Mouse (Mus musculus) forebrain, embryonic 16.5 days (tissue): ENCODE data around the gene Psmf1. TPM values are rescaled to one million over a fixed set of nuclear protein-coding genes. Genes with fewer than 3 reads are reported as not detected.
A peak's percentile ranks its signal among the peaks of the same experiment; 100 is the strongest.

Experiments
- ATAC-seq: fragments of 200-750 bp; cut with Nextera tagmentation; 2 replicates; pipeline ENCODE4 v1.8.0; 2017; ENCODE audit warnings: mild to moderate bottlenecking, moderate library complexity
- H3K27ac ChIP-seq: fragments of 300-500 bp; sonication (generic); 2 replicates; pipeline ENCODE4 v1.5.1; 2014; ENCODE audit warnings: low read length, control low read depth
- H3K27me3 ChIP-seq: fragments of 300-500 bp; sonication (generic); replicated peaks from 2 replicates; pipeline ENCODE4 v1.6.1; 2014; ENCODE audit warnings: low read length; ENCODE audit not compliant: control insufficient read depth, insufficient read depth
- H3K36me3 ChIP-seq: fragments of 300-500 bp; sonication (generic); 2 replicates; pipeline ENCODE4 v1.6.1; 2014; ENCODE audit not compliant: control insufficient read depth, insufficient read depth
- H3K4me1 ChIP-seq: fragments of 300-500 bp; sonication (generic); replicated peaks from 2 replicates; pipeline ENCODE4 v1.6.1; 2014; ENCODE audit warnings: low read length; ENCODE audit not compliant: control insufficient read depth, insufficient read depth
- H3K4me2 ChIP-seq: fragments of 300-500 bp; sonication (generic); 2 replicates; pipeline ENCODE4 v1.6.1; 2014; ENCODE audit warnings: mild to moderate bottlenecking, low read length, control low read depth
- H3K4me3 ChIP-seq: fragments of 300-500 bp; sonication (generic); replicated peaks from 2 replicates; pipeline ENCODE4 v1.5.1; 2014; ENCODE audit warnings: mild to moderate bottlenecking, low read length, control low read depth
- H3K9ac ChIP-seq: fragments of 300-500 bp; sonication (generic); replicated peaks from 2 replicates; pipeline ENCODE4 v1.6.1; 2014; ENCODE audit warnings: low read depth, low read length, control low read depth
- H3K9me3 ChIP-seq: fragments of 300-500 bp; sonication (generic); 2 replicates; pipeline ENCODE4 v1.6.1; 2016; ENCODE audit warnings: low read length; ENCODE audit not compliant: control insufficient read depth
- WGBS: fragments of 180-500 bp; shearing (Covaris S2); extraction: QIAGEN DNeasy Blood & Tissue Kit; methylation state at CpG from one replicate; pipeline ENCODE4 v1.1.7; 2014; 5-methylcytosine and 5-hydroxymethylcytosine counted together
- polyA plus RNA-seq: library from polyadenylated mRNA; unstranded; fragments of >200 nt; fragmentation: Nextera tagmentation; extraction: Ambion mirVana; gene quantifications from 2 replicates; pipeline ENCODE4 v1.2.1, GENCODE M21; 2015

Gene Psmf1
- polyA plus RNA-seq, 1 experiment from 2014 or later: 57.3 TPM

DNA sequence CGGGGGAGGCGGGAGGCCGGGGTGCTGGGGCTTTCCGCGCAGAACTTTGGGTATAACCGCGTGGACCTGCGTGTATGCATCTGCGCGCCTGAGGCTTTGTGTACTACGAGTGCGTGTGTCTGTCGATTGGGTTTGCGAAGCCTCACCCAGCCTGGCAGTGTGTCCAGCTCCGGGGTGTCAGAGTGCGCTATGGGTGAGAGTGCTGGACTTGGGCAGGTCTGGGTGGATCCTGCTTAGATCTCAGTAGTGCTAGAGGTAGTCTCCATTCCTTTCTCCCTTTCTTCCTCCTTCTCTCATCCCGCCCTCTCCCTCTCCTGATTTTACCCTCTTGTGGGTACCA is 41.2 kb downstream of the Psmf1 start:
- peaks cover 4% of the 10 kb centered on the region; the same call in 1 of the 2 replicates for H3K36me3 ChIP-seq
- H3K4me1 ChIP-seq: peaks cover 15% of the 10 kb centered on the region
- peak overlapping the region; percentile 55 for H3K27ac ChIP-seq
- H3K4me3 ChIP-seq: peak overlapping the region; percentile 77
- H3K27me3 ChIP-seq: no peaks in the 10 kb centered on the region
- H3K4me2 ChIP-seq: peak overlapping the region; percentile 89
- no peaks in the 10 kb centered on the region for H3K9me3 ChIP-seq
- peak; percentile 70 for ATAC-seq
- H3K9ac ChIP-seq: peak overlapping the region; percentile 96
- WGBS: 1% methylated on average over 17 of the region's 17 CpGs

DNA sequence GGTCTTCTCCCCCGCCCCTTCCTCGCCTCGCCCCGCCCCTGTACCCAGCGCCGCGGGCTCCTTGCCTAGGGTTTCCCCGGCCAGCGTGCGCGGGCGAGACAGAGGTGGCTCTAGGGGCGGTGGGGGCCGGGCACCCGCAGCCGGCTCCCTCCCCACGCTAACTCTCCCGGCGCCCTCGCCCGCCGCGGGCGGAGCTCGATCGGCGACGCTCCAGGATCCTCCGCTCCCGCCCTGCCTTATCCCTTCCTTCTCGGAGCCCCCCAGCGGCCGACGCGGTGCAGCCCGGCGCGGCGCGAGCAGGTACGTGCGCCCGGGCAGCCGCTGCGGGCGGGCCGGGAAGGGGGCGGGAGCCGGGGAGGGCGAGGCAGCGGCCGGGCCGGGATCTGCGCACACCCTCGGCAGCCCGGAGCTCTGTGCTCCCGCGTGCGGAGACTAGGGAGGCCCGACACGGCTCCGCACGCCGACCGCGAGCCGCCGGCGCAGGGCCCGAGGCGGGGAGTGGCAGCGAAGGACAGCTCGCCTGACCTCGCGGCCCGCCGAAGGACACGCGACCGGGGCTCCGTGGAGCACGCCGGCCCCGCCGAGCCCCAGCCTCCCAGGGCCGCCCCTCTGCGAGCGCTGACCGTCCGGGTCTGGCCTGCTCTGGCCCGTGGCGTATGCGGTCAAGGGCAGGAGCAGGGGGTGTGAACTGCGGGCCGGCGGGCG is 41.7 kb downstream of the Psmf1 start:
- Histone ChIP-seq H3K4me3 (peak overlapping the region; percentile 77), H3K4me2 (peak overlapping the region; percentile 89), H3K27me3 (no peaks in the 10 kb centered on the region), H3K4me1 (peaks cover 15% of the 10 kb centered on the region), H3K27ac (peak overlapping the region; percentile 55), H3K36me3 (peaks cover 3% of the 10 kb centered on the region; the same call in 1 of the 2 replicates), H3K9ac (peak overlapping the region; percentile 96), H3K9me3 (no peaks in the 10 kb centered on the region)
- WGBS: 0% methylated on average over 77 of the region's 97 CpGs
- peak; percentile 90 for ATAC-seq

GRCm38 (mm10) chr2:151701231-151702145 is 42.5 kb downstream of the Psmf1 start, which contains the start of gene Tmem74b:
TSS of gene Tmem74b (plus strand) at chr2:151702008.
- H3K4me1 ChIP-seq: peaks cover 15% of the 10 kb centered on the region
- peak within 1 kb of the TSS; percentile 89 for H3K4me2 ChIP-seq
- peak within 1 kb of the TSS; percentile 96 for H3K9ac ChIP-seq
- no peak; the same call in 1 of the 2 replicates for ATAC-seq
- H3K27me3 ChIP-seq: no peaks in the 10 kb centered on the region
- no peaks in the 10 kb centered on the region for H3K9me3 ChIP-seq
- H3K4me3 ChIP-seq: peak within 1 kb of the TSS; percentile 77
- H3K36me3 ChIP-seq: no peaks in the 10 kb centered on the region
- peak within 1 kb of the TSS; percentile 55 for H3K27ac ChIP-seq
- WGBS: 5% methylated on average over 25 of the region's 25 CpGs

GRCm38 (mm10) chr2:151682976-151683375 is 61.0 kb downstream of the Psmf1 start:
- Histone ChIP-seq H3K9ac (no peak overlapping the region), H3K27ac (no peak overlapping the region), H3K9me3 (no peaks in the 10 kb centered on the region), H3K4me3 (no peak overlapping the region), H3K4me2 (no peak overlapping the region), H3K27me3 (no peaks in the 10 kb centered on the region), H3K4me1 (no peaks in the 10 kb centered on the region), H3K36me3 (no peaks in the 10 kb centered on the region)
- no peak for ATAC-seq
- 88% methylated on average over 4 of the region's 4 CpGs for WGBS

DNA sequence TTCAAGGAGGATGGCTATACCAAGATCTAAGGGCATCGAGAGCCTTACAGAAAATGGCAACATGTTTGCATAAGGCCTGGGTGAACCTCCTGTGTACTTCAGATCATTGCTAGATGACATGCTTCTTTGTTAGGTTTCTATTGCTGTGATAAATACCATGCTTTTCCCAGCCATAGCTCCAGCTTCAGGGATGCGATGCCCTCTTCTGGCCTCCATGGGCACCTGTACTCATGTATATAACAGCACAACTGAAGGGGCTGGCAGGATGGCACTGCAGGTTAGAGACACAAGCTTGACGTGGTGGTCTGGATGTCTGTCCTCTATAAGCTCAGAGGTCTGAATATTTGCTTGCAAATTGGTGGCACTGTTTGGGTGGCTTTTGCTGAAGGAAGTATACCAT is 61.6 kb downstream of the Psmf1 start:
- Histone ChIP-seq H3K36me3 (no peaks in the 10 kb centered on the region), H3K9me3 (no peaks in the 10 kb centered on the region), H3K4me3 (no peak overlapping the region), H3K4me2 (no peak overlapping the region), H3K9ac (no peak overlapping the region), H3K27me3 (no peaks in the 10 kb centered on the region), H3K27ac (no peak overlapping the region), H3K4me1 (no peaks in the 10 kb centered on the region)
- ATAC-seq: peak; percentile 79
- WGBS: 52% methylated on average over 3 of the region's 3 CpGs

DNA sequence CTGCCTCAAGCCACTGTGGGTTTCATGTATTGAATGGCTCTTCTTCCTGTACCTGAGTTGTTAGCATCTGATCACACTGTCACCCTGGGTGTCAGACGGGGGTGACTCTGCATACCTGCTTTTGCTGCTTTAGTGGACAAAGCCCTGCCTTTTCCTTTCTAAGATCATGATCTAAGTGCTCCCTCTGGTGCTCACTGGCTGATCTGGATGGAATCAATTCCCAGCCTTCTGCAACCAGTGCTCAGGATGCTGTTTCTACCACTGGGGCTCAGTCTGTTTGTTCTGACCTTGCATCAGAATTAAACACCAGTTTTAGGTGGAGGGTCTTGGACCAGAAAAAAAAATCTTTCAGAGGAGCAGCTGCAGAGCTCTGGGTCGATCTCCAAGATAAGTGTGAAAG is 67.8 kb downstream of the Psmf1 start:
- 64% methylated on average over 2 of the region's 2 CpGs for WGBS
- no peak overlapping the region for H3K4me3 ChIP-seq
- H3K4me2 ChIP-seq: no peak overlapping the region
- H3K27ac ChIP-seq: no peak overlapping the region
- H3K9ac ChIP-seq: no peak overlapping the region
- no peaks in the 10 kb centered on the region for H3K9me3 ChIP-seq
- no peaks in the 10 kb centered on the region for H3K36me3 ChIP-seq
- no peaks in the 10 kb centered on the region for H3K27me3 ChIP-seq
- no peak for ATAC-seq
- H3K4me1 ChIP-seq: no peaks in the 10 kb centered on the region

DNA sequence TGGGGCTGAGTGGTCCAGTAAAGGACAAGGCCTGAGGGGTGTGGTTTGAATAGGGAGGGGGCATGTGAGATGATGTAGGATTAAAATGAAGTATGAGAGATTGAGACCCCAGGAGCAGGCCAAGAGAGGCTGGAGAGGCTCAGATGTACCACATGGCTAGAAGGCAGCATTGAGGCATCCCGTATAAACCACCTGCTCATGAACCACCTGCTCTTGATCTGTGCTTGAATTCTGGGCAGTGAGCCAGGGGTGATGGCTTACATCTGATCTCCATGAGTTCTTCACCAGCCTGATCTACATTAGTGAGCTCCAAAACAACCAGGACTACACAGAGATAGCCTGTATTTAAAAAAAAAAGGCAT is 73.0 kb downstream of the Psmf1 start:
- Histone ChIP-seq H3K27me3 (no peaks in the 10 kb centered on the region), H3K4me1 (no peaks in the 10 kb centered on the region; the same call in 1 of the 2 replicates), H3K9ac (no peak overlapping the region), H3K4me2 (no peak overlapping the region), H3K27ac (no peak overlapping the region), H3K4me3 (no peak overlapping the region), H3K36me3 (no peaks in the 10 kb centered on the region), H3K9me3 (no peaks in the 10 kb centered on the region)
- 54% methylated on average over 1 of the region's 1 CpGs for WGBS
- no peak for ATAC-seq

DNA sequence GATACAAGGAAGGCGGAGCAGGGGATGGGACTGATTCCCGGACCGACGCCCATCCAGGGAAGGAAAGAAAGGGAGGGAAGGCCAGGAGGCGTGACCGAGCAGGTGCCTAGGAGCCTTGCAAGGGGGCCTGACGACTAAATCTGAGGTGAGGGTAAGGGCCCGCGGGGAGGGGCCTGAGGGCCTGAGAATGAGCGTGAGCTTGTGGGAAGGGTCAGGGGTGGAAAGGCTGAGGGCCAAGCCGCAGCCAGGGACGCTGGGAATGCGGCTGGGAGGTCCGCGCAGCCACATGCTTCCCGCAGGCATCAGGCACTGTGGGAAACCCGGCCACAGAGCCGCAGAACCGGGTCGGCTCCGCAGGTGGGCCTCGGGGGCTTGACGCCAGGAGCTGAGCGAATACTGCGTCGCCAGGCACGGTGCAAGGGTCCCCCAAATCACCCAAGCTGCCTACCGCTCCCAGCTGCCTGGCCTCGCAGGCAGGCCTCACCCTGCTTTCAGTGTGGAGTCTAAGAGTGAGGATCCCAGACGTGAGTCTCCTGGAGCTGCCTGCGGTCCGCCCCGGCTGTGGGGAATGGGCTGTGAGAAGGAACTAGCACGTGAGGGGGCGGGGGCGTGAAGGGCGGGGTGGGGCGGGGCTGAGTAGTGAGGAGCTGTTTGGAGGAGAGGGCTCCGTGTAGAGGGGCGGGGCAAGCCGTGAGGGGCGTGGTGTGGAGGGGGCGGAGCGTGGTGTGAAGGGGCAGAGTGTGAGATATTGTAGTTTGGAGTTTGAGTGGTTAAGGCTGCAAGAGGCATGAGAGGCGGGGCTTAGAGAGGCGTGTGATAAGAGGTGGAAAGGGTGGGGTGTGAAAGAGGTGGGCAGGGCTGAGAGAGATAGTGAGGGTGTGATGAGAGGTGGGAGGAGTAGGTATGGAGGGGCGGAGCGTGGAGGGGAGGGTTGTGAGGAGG is 73.7 kb downstream of the Psmf1 start:
- Histone ChIP-seq H3K36me3 (no peaks in the 10 kb centered on the region), H3K9me3 (no peaks in the 10 kb centered on the region), H3K4me1 (no peaks in the 10 kb centered on the region; the same call in 1 of the 2 replicates), H3K27ac (no peak overlapping the region), H3K4me3 (no peak overlapping the region), H3K4me2 (peak overlapping the region; percentile 26), H3K27me3 (no peaks in the 10 kb centered on the region), H3K9ac (no peak overlapping the region)
- WGBS: 42% methylated on average over 48 of the region's 48 CpGs
- ATAC-seq: peak; percentile 20; the same call in 1 of the 2 replicates
